Mouse (Mus musculus): Measurements from ENCODE around the gene Themis2.

GRCm38 (mm10) chr4:132749258-132749982 lies 46.8 kb downstream of the Themis2 start:
- TF ChIP-seq CTCF (conservative IDR thresholded peaks at IDR 0.05 in 1 of 2, IDR thresholded peaks at IDR 0.05 in 1 of 2; ENCODE audit: low read depth in 2 of 2, low read length in 2 of 2) (no peak), GABPA (IDR thresholded peaks at IDR 0.05; ENCODE audit: insufficient replicate concordance, low read depth, low read length) (no peak), USF2 (conservative IDR thresholded peaks at IDR 0.05; ENCODE audit: low read depth, low read length) (no peak), POLR2AphosphoS2 (IDR thresholded peaks at IDR 0.05; ENCODE audit: low read depth, low read length) (no peak), CHD1 (IDR thresholded peaks at IDR 0.05; ENCODE audit: low read depth, low read length) (no peak), RAD21 (IDR thresholded peaks at IDR 0.05; ENCODE audit: low read depth, low read length) (no peak), NELFE (IDR thresholded peaks at IDR 0.05; ENCODE audit: low read depth, low read length) (no peak), MAFK (IDR thresholded peaks at IDR 0.05; ENCODE audit: insufficient replicate concordance, low read length) (no peak), PAX5 (IDR thresholded peaks at IDR 0.05; ENCODE audit: low read length) (no peak), TCF12 (IDR thresholded peaks at IDR 0.05; ENCODE audit: low read depth, low read length) (no peak), POLR2A (IDR thresholded peaks at IDR 0.05; ENCODE audit: low read depth, low read length) (no peak), EP300 (IDR thresholded peaks at IDR 0.05; ENCODE audit: low read length) (no peak)

Data from CH12.LX (cell line).